Mouse (Mus musculus): ENCODE data around the gene Emc9.

Emc9 gene

GRCm38 (mm10) chr14:55584702-55585565, at the start of gene Emc9:
TSS of gene Emc9 (minus strand) at chr14:55585302.
- peak; percentile 36 to 38 for DNase-seq (ENCODE audit: low spot score in 2 of 2)

- no peak for DNase-seq (ENCODE audit: low spot score in 2 of 2)
These were observed 44.2 kb upstream of the Emc9 start for GRCm38 (mm10) chr14:55629312-55629711.

DNA sequence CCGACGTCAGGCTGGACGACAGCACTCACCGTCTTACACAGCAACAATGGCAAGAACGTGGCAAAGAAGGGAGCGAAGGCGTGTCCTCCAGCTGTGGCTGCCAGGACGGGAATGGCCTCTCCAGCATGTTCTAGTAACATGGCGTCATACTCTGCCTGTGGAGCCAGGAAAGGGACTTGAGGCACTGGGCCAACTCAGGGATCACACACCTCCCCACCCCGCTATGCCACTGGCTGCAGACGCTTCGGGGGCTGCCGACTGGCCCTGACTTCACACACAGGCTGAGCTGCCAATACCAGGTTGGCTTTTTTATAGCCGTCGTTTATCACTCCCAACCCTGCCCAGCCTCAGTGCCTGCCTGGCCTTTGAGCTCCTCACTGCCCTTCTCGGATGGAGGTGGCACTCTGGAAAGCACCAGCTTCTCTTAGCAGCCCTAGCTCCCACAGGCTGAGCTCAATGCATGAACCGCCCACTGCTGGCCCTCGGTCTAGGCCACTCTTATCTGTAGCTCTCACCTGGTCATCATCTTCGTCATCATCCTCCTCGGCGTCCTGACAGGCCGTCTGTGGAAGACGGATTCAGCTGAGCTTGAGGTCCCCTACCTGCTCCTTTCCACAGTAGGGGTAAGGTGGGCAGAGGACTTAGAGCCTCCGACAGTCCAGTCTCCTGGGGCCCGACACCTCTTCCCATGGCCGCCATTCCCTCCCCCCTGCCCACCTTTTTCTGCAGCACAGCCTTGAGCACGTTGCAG, 43.1 kb upstream of the Emc9 start:
- no peak for DNase-seq (ENCODE audit: low spot score in 2 of 2)

DNA sequence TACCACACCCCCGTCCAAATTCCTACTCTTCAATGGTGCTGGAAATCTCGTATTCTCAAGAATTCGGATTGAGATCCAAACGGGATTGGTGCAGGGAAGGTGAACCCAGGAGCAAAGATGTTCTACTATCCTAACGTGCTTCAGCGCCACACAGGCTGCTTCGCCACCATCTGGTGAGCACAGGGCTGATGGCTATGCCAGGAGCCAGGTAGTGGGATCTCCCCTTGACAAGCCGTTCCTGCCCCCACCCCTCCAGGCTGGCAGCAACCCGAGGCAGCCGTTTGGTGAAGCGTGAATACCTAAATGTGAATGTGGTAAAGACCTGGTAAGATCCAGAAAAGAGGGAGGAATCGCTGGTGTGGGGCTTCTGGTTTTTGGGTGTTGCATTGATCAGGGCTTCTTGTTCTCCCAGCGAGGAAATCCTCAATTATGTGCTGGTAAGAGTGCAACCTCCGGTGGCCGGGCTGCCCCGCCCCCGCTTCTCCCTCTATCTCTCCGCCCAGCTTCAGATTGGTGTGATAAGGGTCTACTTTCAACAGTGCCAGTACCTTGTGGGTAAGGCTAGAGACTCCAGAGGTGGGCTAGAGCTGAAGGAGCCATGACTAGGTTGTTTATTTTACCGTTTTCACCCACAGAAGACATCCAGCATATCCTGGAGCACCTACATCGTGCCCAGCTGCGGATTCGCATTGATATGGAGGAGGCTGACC, 33.5 kb upstream of the Emc9 start:
- DNase-seq (ENCODE audit: low spot score in 2 of 2), result no peak

DNA sequence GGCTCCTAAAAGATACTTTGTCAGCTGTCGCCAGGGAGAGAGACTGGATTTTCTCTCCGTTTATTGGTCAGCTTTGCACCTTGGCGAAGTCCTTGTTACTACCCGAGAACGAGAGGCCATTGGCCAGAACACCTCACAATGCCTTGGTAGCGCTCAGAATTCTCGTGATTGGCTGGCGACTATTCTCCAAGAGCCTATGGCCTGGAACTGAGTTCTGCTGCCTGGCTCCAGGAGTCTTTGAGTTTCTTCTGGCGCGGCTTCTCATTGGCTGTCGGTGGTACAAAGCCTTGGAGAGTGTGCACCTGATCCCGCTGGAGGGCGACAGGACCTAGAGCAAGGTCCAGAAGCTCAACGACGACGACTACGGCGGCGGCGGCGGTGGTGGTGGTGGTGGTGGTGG, 32.7 kb upstream of the Emc9 start, which contains the start of gene Rec8:
Gene Rec8, plus strand, starts transcription at position 216 of the 400 bp plus-strand sequence.
- DNase-seq (ENCODE audit: low spot score in 2 of 2), result no peak

DNA sequence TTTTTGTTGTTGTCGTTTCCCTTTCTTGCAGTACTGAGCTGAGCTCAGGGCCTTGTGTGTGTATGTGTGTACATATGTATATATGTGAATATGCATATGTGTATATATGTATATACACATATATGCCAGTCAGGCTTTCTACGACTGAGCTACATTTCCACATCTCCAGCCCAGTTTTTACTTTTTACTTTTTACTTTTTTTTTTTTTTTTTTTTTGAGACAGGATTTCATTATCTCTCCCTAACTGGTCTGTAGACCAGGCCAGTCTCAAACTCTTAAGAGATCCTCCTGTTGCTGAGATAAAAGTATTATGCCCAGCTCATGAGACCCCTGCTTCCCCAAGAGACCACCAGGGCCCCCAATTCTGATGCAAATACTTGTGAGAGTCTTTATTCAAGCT, 31.7 kb upstream of the Emc9 start:
- no peak for DNase-seq (ENCODE audit: low spot score in 2 of 2)

- DNase-seq (ENCODE audit: low spot score in 2 of 2), result no peak
These were observed 30.8 kb upstream of the Emc9 start for GRCm38 (mm10) chr14:55615876-55616275.

DNA sequence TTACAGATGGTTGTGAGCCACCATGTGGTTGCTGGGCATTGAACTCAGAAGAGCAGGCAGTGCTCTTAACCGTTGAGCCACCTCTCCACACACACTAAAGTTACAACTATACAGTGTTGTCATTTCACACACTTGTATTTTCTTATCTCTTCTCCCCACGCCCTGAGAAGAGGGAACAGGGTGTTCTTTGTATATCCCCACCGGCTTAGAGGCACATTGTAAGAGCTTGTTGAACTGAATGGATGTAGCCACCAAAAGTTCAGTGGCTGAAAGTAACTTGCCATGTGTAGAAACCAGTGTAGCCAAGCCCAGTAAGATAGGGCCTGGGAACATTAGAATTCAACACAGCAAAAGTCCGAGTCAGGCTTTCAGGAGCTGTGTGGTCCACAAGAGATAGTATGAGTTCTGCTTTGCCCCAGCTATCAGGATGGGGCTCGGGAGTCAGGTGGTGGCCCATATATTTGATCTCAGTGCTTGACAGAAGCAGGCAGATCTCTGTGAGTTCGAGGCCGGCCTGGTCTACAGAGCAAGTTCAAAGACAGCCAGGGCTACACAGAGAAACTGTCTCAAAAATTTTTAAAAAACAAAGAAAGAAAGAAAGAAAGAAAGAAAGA, 29.6 kb upstream of the Emc9 start:
- DNase-seq (ENCODE audit: low spot score in 2 of 2), result no peak

- DNase-seq (ENCODE audit: low spot score in 2 of 2), result no peak
These were observed 28.2 kb upstream of the Emc9 start for GRCm38 (mm10) chr14:55613346-55613745.

- no peak for DNase-seq (ENCODE audit: low spot score in 2 of 2)
These were observed 23.2 kb upstream of the Emc9 start for GRCm38 (mm10) chr14:55608339-55608738.

- DNase-seq (ENCODE audit: low spot score in 2 of 2), result no peak
These were observed 20.8 kb upstream of the Emc9 start for GRCm38 (mm10) chr14:55605743-55606459.

GRCm38 (mm10) chr14:55604823-55605222, 19.7 kb upstream of the Emc9 start:
- DNase-seq (ENCODE audit: low spot score in 2 of 2), result no peak

- peak; percentile 81 to 86 for DNase-seq (ENCODE audit: low spot score in 2 of 2)
These were observed 18.8 kb upstream of the Emc9 start for GRCm38 (mm10) chr14:55603633-55604576.

GRCm38 (mm10) chr14:55603271-55603632, 18.1 kb upstream of the Emc9 start, which contains the start of gene Irf9:
TSS of gene Irf9 (plus strand) at chr14:55603571.
- DNase-seq (ENCODE audit: low spot score in 2 of 2), result no peak

DNA sequence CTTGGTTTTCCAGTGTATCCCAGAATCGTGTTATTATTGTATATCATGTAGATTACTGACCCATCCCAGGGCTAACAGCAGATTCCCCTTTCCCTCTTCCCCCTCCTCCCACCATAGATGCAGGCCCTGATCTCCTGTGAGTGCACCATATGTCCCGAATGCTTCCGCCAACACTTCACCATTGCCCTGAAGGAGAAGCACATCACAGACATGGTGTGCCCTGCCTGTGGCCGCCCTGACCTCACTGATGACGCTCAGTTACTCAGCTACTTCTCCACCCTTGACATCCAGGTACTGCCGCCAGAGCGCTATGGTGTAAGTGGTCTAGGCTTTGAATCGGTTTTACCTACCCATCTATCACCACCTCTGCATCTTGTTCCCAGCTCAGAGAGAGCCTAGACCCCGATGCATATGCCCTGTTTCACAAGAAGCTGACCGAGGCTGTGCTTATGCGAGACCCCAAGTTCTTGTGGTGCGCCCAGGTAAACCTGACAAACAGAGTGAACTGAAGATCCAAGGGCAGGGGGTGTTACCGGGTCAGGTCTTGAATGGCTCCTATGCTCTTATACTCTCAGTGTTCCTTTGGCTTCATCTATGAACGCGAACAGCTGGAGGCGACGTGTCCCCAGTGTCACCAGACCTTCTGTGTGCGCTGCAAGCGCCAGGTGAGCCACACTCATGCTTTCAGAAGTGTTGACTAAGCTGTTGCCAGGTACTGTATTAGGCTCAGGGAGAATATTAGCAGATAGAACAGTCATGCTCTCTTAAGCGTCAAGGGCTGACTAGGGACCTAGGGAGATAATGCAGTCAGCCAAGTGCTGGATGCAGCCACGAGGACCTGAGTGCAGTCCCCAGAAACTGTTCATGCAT, 13.7 kb upstream of the Emc9 start:
- DNase-seq (ENCODE audit: low spot score in 2 of 2), result no peak

DNA sequence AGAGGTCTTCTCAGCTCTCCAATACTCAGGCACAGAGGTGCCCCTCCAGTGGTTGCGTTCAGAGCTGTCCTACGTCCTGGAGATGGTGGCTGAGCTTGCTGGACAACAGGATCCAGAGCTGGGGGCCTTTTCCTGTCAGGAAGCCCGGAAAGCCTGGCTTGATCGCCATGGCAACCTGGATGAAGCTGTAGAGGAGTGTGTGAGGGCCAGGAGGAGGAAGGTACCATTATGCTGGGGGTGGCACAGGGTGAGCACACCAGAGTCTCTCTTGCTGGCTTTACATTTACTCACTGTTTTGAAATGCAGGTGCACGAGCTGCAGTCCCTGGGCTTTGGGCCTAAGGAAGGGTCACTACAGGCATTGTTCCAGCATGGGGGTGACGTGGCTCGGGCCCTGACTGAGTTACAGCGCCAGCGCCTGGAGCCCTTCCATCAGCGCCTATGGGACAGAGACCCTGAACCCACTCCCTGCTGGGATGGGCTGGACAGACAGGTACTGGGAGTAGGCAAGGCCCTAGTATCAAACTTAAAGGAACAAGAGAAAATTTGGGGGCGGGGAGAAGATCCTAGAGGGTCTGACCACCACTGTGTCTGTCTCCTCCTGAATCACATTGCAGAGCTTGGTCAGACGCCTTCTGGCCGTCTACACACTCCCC, 11.1 kb upstream of the Emc9 start:
- no peak for DNase-seq (ENCODE audit: low spot score in 2 of 2)

- DNase-seq (ENCODE audit: low spot score in 2 of 2), result no peak
These were observed 7.1 kb upstream of the Emc9 start for GRCm38 (mm10) chr14:55592226-55592625.

GRCm38 (mm10) chr14:55591331-55591891, 6.3 kb upstream of the Emc9 start, which contains the start of gene Rnf31:
TSS of gene Rnf31 (plus strand) at chr14:55591708.
- DNase-seq (ENCODE audit: low spot score in 2 of 2), result peak; percentile 94 to 97

All from right cerebral cortex, postnatal 36 days (tissue).